Comparison of ENCODE assay signal across 8 mouse cellular contexts in genomic region chr7:111121522-111121921, GRCm38 (mm10). TPM values are rescaled to one million over a fixed set of nuclear protein-coding genes. Genes with fewer than 3 reads are reported as not detected.
DNase-seq lines count a peak whose midpoint lies in the region; ATAC-seq and TF ChIP-seq lines count a peak whose summit lies in the region.

No protein-coding gene starts in this region.

- WGBS in hindbrain, embryonic 15.5 days, result 25% methylated on average over 9 of the region's 9 CpGs
- 30% methylated on average over 9 of the region's 9 CpGs for WGBS in limb, embryonic 15.5 days
- 19% methylated on average over 9 of the region's 9 CpGs for WGBS in small intestine, adult 2 months

- peaks cover 17% of the 10 kb centered on the region for H3K4me1 ChIP-seq in hindbrain, embryonic 15.5 days (replicated peaks)
- peaks cover 10% of the 10 kb centered on the region for H3K4me1 ChIP-seq in limb, embryonic 15.5 days
- H3K4me1 ChIP-seq in small intestine, adult 2 months (ENCODE audit: control insufficient read depth, insufficient read depth, insufficient read length, low read length), result peaks cover 4% of the 10 kb centered on the region; the same call in 1 of the 2 replicates

- 0 out of 2 replicates have a peak, but pooled peaks cover 2% of the 10 kb centered on the region for H3K36me3 ChIP-seq in hindbrain, embryonic 15.5 days
- peaks cover under 1% of the 10 kb centered on the region; the same call in 1 of the 2 replicates for H3K36me3 ChIP-seq in limb, embryonic 15.5 days
- no peaks in the 10 kb centered on the region for H3K36me3 ChIP-seq in small intestine, adult 2 months (ENCODE audit: control insufficient read depth, insufficient read depth, low read length)

- TF ChIP-seq POLR2A in small intestine, adult 2 months (IDR thresholded peaks at IDR 0.05; ENCODE audit: low read depth, low read length), result no peak

- DNase-seq in cerebellum, adult 9-10 months, result peak; percentile 28
- peak; percentile 2 for DNase-seq in thymus, postnatal 0 days (ENCODE audit: low spot score)
- no peak for DNase-seq in thymus, postnatal 10 days (ENCODE audit: low spot score in 2 of 2)
- DNase-seq in gastrocnemius, postnatal 10 days, result no peak

- H3K4me3 ChIP-seq in hindbrain, embryonic 15.5 days, result peak overlapping the region; percentile 71
- peak overlapping the region; percentile 55 for H3K4me3 ChIP-seq in limb, embryonic 15.5 days
- peak overlapping the region; percentile 65; the same call in 1 of the 2 replicates for H3K4me3 ChIP-seq in small intestine, adult 2 months (ENCODE audit: low read depth, low read length)

- peak overlapping the region; percentile 100 for H3K27ac ChIP-seq in hindbrain, embryonic 15.5 days (replicated peaks)
- peak overlapping the region; percentile 98 for H3K27ac ChIP-seq in limb, embryonic 15.5 days
- peak overlapping the region; percentile 94; the same call in 1 of the 2 replicates for H3K27ac ChIP-seq in small intestine, adult 2 months (ENCODE audit: insufficient read depth, low read depth, low read length)

- no peaks in the 10 kb centered on the region for H3K27me3 ChIP-seq in hindbrain, embryonic 15.5 days
- H3K27me3 ChIP-seq in limb, embryonic 15.5 days, result no peaks in the 10 kb centered on the region
- no peaks in the 10 kb centered on the region for H3K27me3 ChIP-seq in small intestine, adult 2 months (ENCODE audit: control insufficient read depth, insufficient read depth, low read length)

- no peak for TF ChIP-seq CTCF in small intestine, adult 2 months (IDR thresholded peaks at IDR 0.05; ENCODE audit: extremely low read depth, insufficient read length, insufficient replicate concordance, low read depth, low read length)

- H3K4me2 ChIP-seq in hindbrain, embryonic 15.5 days, result peak overlapping the region; percentile 74
- H3K4me2 ChIP-seq in limb, embryonic 15.5 days, result peak overlapping the region; percentile 73

- ATAC-seq in cerebellum, adult (ENCODE audit: insufficient number of reproducible peaks, low FRiP score, low TSS enrichment), result no peak
- ATAC-seq in hindbrain, embryonic 15.5 days (ENCODE audit: low FRiP score, low read depth), result no peak
- ATAC-seq in limb, embryonic 15.5 days (ENCODE audit: insufficient number of reproducible peaks, low FRiP score, low TSS enrichment, low read depth), result no peak

- peak overlapping the region; percentile 81 for H3K9ac ChIP-seq in hindbrain, embryonic 15.5 days
- no peak overlapping the region for H3K9ac ChIP-seq in limb, embryonic 15.5 days

- no peaks in the 10 kb centered on the region for H3K9me3 ChIP-seq in hindbrain, embryonic 15.5 days
- H3K9me3 ChIP-seq in limb, embryonic 15.5 days, result no peaks in the 10 kb centered on the region

RNA-seq across cellular contexts. Expression of gene Eif4g2, which starts 38.7 kb away (rescaled TPM):
- 687 and 746 TPM in 2 replicates for polyA plus RNA-seq in thymus, postnatal 0 days (2015; fragmentation: Nextera tagmentation; extraction: Ambion mirVana)
- 1,003 and 1,033 TPM in 2 replicates for polyA plus RNA-seq in hindbrain, embryonic 15.5 days (2015; fragmentation: Nextera tagmentation; extraction: Ambion mirVana)
- 697 and 725 TPM in 2 replicates for polyA plus RNA-seq in limb, embryonic 15.5 days (2015; fragmentation: Nextera tagmentation; extraction: Ambion mirVana)
- 17.3 and 28.7 TPM in 2 replicates for polyA plus RNA-seq in small intestine, adult 2 months (2012; rRNA removed)
- 100 to 1,000 TPM; 723 to 740 TPM for total RNA-seq in gastrocnemius, postnatal 10 days (2021)

Comparison
In these comparisons a context has a peak if more than half of its experiments do, and no peak if none do; other contexts are left out.
1. DNase-seq: peak in cerebellum, adult 9-10 months (single experiment) and thymus, postnatal 0 days (single experiment); none in thymus, postnatal 10 days (0 of 2) and gastrocnemius, postnatal 10 days (single experiment).
2. RNA of gene Eif4g2, which starts 38.7 kb away (polyA plus RNA-seq): 1,003 to 1,033 TPM in hindbrain, embryonic 15.5 days, 697 to 725 TPM in limb, embryonic 15.5 days and 687 to 746 TPM in thymus, postnatal 0 days; 17.3 to 28.7 TPM in small intestine, adult 2 months; every median in the first group is over 10 times any median in the second.
3. Peak in every context shown above with its lines, with median percentiles within 50 percentile points of each other: H3K27ac ChIP-seq and H3K4me3 ChIP-seq.